Mouse (Mus musculus) liver, adult 2 months (tissue): ENCODE data around the gene Otud6a. TPM values are rescaled to one million over a fixed set of nuclear protein-coding genes. Genes with fewer than 3 reads are reported as not detected.
"Not testable (repeated sequence)": the region's sequence is repeated elsewhere in the genome, so short reads cannot be mapped to it uniquely, and the experiment has no call there.

Experiments
- DNase-seq: peaks from one replicate; pipeline ENCODE4 v3.0.0-alpha.2; 2011; ENCODE audit warnings: low read depth, low spot score; ENCODE audit errors: extremely low read depth
- H3K27ac ChIP-seq: fragments of 200-500 bp; replicated peaks from 2 replicates; pipeline ENCODE4 v1.5.1; 2012; ENCODE audit warnings: low read depth, mild to moderate bottlenecking, control low read depth, inconsistent platforms, low read length; ENCODE audit not compliant: insufficient read depth
- H3K27me3 ChIP-seq: fragments of 200-500 bp; 2 replicates; pipeline ENCODE4 v1.6.1; 2012; ENCODE audit warnings: mild to moderate bottlenecking, moderate library complexity, low read length, inconsistent platforms; ENCODE audit not compliant: control insufficient read depth, insufficient read depth
- H3K36me3 ChIP-seq: fragments of 200-500 bp; 2 replicates; pipeline ENCODE4 v1.6.1; 2012; ENCODE audit warnings: low read length, inconsistent platforms; ENCODE audit not compliant: control insufficient read depth, insufficient read depth
- H3K4me1 ChIP-seq: fragments of 200-500 bp; 2 replicates; pipeline ENCODE4 v1.6.1; 2011; ENCODE audit warnings: low read length; ENCODE audit not compliant: control insufficient read depth, insufficient read depth
- H3K4me3 ChIP-seq: fragments of 200-500 bp; 2 replicates; pipeline ENCODE4 v1.5.1; 2011; ENCODE audit warnings: low read depth, mild to moderate bottlenecking, control low read depth, low read length, moderate library complexity; ENCODE audit not compliant: insufficient read depth
- H3K79me2 ChIP-seq: fragments of 200-500 bp; 2 replicates; pipeline ENCODE4 v1.6.1; 2012; ENCODE audit warnings: inconsistent platforms, mild to moderate bottlenecking, low read length, moderate library complexity; ENCODE audit not compliant: control insufficient read depth, insufficient read depth
- H3K9ac ChIP-seq: fragments of 200-500 bp; 2 replicates; pipeline ENCODE4 v1.6.1; 2012; ENCODE audit warnings: low read depth, mild to moderate bottlenecking, control low read depth, inconsistent platforms, low read length
- CTCF ChIP-seq: fragments of 200-500 bp; IDR thresholded peaks from 2 replicates; pipeline ENCODE4 v1.5.1; 2011; ENCODE audit warnings: low read depth, low read length, control low read depth
- POLR2A ChIP-seq: fragments of 200-500 bp; IDR thresholded peaks from 2 replicates; pipeline ENCODE4 v1.6.1; 2011; ENCODE audit warnings: low read length, control low read depth; ENCODE audit not compliant: insufficient read depth; ENCODE audit errors: extremely low read depth
- WGBS: fragments of 180-500 bp; shearing (Covaris S2); methylation state at CpG from one replicate; pipeline ENCODE4 v1.1.7; 2018; 5-methylcytosine and 5-hydroxymethylcytosine counted together
- polyA plus RNA-seq: library from polyadenylated mRNA; depleted of rRNA; stranded (reverse); fragments of >200 nt; gene quantifications from 2 replicates; pipeline ENCODE4 v1.2.3, GENCODE M21; 2012
- total RNA-seq: library from RNA; depleted of rRNA; stranded (reverse); fragments of >200 nt; gene quantifications from 2 replicates; pipeline ENCODE4 v1.2.3, GENCODE M21; 2014

Otud6a gene
- total and polyA plus RNA-seq, 2 experiments: not detected

GRCm38 (mm10) chrX:100401657-100402056 is 27.2 kb upstream of the Otud6a start:
- no peak for TF ChIP-seq CTCF
- no peak for TF ChIP-seq POLR2A
- Histone ChIP-seq H3K4me3 (no peak overlapping the region), H3K9ac (no peak overlapping the region), H3K27me3 (no peaks in the 10 kb centered on the region), H3K36me3 (no peaks in the 10 kb centered on the region), H3K27ac (no peak overlapping the region), H3K4me1 (no peaks in the 10 kb centered on the region; the same call in 1 of the 2 replicates), H3K79me2 (no peaks in the 10 kb centered on the region)
- WGBS: 38% methylated on average over 5 of the region's 5 CpGs
- peak; percentile 92 for DNase-seq

- H3K27me3 ChIP-seq: no peaks in the 10 kb centered on the region
- 80% methylated on average over 1 of the region's 1 CpGs for WGBS
- no peak overlapping the region for H3K4me3 ChIP-seq
- DNase-seq: no peak
- no peak overlapping the region for H3K27ac ChIP-seq
- no peaks in the 10 kb centered on the region for H3K4me1 ChIP-seq
- H3K79me2 ChIP-seq: no peaks in the 10 kb centered on the region
- no peak overlapping the region for H3K9ac ChIP-seq
- TF ChIP-seq POLR2A (no peak), CTCF (no peak)
- H3K36me3 ChIP-seq: no peaks in the 10 kb centered on the region
Observed at GRCm38 (mm10) chrX:100409245-100409644, 19.6 kb upstream of the Otud6a start.

GRCm38 (mm10) chrX:100432311-100432710 is 3.5 kb downstream of the Otud6a start:
- DNase-seq: no peak
- no peak overlapping the region for H3K27ac ChIP-seq
- 73% methylated on average over 3 of the region's 3 CpGs for WGBS

GRCm38 (mm10) chrX:100442617-100443016 is 13.8 kb downstream of the Otud6a start, which contains the start of gene Awat2:
Awat2 (minus strand) TSS chrX:100442717.
- not testable (repeated sequence) for H3K79me2 ChIP-seq, H3K4me3 ChIP-seq, H3K27me3 ChIP-seq, DNase-seq, H3K4me1 ChIP-seq, H3K36me3 ChIP-seq, H3K9ac ChIP-seq, H3K27ac ChIP-seq
- WGBS: 71% methylated on average over 2 of the region's 2 CpGs

More at GRCm38 (mm10) chrX:100432311-100432710, 3.5 kb downstream of the Otud6a start:
- no peaks in the 10 kb centered on the region for H3K27me3 ChIP-seq
- no peaks in the 10 kb centered on the region for H3K36me3 ChIP-seq
- H3K9ac ChIP-seq: no peak overlapping the region
- no peaks in the 10 kb centered on the region for H3K79me2 ChIP-seq
- H3K4me1 ChIP-seq: no peaks in the 10 kb centered on the region
- no peak for TF ChIP-seq CTCF
- TF ChIP-seq POLR2A: no peak
- H3K4me3 ChIP-seq: no peak overlapping the region

GRCm38 (mm10) chrX:100443532-100443931 is 14.7 kb downstream of the Otud6a start:
- Histone ChIP-seq H3K79me2 (no peaks in the 10 kb centered on the region), H3K4me1 (peaks cover 4% of the 10 kb centered on the region), H3K27ac (no peak overlapping the region), H3K36me3 (no peaks in the 10 kb centered on the region), H3K9ac (no peak overlapping the region), H3K27me3 (no peaks in the 10 kb centered on the region), H3K4me3 (no peak overlapping the region)
- no peak for DNase-seq
- TF ChIP-seq POLR2A (no peak), CTCF (no peak)
- 96% methylated on average over 7 of the region's 7 CpGs for WGBS

- no peak overlapping the region for H3K27ac ChIP-seq
- no peak for TF ChIP-seq POLR2A
- no peak for TF ChIP-seq CTCF
- peaks cover 8% of the 10 kb centered on the region for H3K4me1 ChIP-seq
- H3K79me2 ChIP-seq: no peaks in the 10 kb centered on the region
- H3K36me3 ChIP-seq: no peaks in the 10 kb centered on the region
- WGBS: 55% methylated on average over 4 of the region's 4 CpGs
- H3K27me3 ChIP-seq: no peaks in the 10 kb centered on the region
- no peak for DNase-seq
- no peak overlapping the region for H3K4me3 ChIP-seq
- H3K9ac ChIP-seq: no peak overlapping the region
Observed at GRCm38 (mm10) chrX:100468047-100468446, 39.2 kb downstream of the Otud6a start.
